Mouse (Mus musculus): ENCODE data around the gene Lce3e.

- no peak for TF ChIP-seq POLR2A (IDR thresholded peaks at IDR 0.05; ENCODE audit: low read depth, low read length)
- TF ChIP-seq CTCF (IDR thresholded peaks at IDR 0.05; ENCODE audit: extremely low read depth, insufficient read depth, insufficient read length, insufficient replicate concordance), result no peak
These were observed 40.7 kb upstream of the Lce3e start, which contains the start of gene Lce3a for GRCm38 (mm10) chr3:92926130-92926529.
